Mouse (Mus musculus): ENCODE data around the gene Myo9b.
A peak's percentile ranks its signal among the peaks of the same experiment; 100 is the strongest.
"Not testable (repeated sequence)": the region's sequence is repeated elsewhere in the genome, so short reads cannot be mapped to it uniquely, and the experiment has no call there.

Gene Myo9b

DNA sequence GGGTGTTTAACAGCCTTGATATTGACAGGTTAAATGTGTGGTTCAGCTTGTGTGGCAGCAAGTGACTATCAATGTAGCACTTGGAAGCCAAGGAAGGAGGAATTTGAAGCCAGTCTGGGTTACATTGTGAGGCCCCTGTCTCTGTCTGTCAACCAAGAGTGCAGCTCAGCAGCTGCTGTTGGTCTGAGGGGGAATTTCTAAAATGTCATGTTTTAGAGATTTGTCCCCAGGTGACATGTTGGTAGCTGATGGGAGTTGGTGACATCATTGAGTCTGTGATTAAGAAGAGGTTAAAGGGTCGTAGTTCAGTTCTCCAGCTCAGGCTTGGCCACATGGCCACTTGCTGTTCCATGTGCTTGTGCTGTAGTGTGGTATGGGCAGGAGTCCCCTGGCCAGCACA, 24.9 kb downstream of the Myo9b start:
- DNase-seq, result no peak

DNA sequence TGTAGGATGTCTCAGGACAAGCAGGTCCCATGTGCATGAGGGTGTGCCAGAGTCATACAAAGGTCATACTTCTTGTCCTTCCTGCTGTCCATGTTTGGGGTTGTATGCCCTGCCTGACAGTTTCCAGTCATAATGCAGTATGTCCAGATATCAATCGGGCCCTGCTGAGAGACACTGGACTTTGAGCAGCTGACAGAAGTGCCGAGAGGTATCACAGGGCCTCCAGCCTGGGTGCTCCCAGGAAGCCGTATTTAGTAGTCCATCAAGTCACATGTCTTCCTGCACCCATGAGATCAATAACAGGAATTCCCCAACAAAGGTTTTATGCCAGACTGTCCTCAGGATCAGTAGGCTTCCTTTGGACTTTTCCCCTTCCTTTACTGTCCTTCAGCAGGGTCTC, 27.2 kb downstream of the Myo9b start:
- DNase-seq, result no peak

DNA sequence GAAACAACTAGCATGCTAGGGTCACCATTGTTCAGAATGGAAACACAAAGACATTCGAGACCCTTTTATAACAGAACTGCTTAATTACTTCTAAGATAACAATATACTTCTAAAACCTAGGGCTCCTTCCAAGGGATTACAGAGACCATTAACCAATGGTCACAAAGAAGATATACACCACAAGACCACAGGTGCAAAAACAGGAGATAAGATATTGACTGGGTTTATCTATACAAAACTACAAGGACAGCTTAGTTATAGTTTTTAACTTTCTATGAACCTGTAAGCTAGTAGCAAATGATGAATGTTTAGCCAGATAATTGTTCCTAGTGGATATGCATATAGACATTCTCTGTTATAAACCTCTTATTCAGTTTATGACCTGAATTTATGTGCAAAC, 30.3 kb downstream of the Myo9b start:
- no peak for DNase-seq

DNA sequence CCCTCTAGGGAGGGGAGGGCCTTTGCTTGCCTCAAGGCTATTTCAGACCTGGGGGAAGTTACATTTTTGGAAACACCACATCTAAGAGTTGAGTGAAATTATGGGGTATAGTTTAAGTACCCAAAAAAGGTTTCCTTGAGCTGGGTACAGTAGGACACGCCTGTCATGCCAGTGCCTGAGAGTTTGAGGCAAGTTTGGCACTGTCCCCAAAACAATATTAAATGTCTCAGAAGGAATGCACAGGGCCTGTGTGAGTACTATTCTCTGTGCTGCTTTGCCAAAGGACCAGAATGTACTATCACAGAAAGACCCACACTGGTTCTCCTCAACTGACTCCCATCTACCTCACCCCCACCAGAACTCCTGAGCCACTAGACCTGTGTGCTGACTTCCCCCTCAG, 31.1 kb downstream of the Myo9b start:
- DNase-seq, result no peak

DNA sequence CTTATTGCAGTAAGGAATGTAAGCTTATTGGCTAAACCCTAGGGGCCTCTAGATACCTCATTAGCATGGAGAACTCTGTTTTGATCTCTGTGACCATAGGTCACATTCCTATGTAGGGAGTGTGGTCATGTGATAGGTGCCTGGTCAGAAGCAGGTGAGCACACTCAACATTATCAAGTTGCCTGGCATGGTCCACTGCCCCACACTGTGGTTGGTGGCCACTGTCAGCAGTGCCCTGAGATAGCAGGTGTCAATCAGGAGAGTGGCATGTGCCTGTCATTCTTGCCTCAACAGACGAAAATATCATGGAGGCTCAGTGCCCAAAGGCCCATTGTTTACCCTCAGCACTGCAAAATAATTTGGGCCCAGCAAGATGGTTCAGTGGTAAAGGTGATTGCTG, 33.5 kb downstream of the Myo9b start:
- DNase-seq, result no peak

DNA sequence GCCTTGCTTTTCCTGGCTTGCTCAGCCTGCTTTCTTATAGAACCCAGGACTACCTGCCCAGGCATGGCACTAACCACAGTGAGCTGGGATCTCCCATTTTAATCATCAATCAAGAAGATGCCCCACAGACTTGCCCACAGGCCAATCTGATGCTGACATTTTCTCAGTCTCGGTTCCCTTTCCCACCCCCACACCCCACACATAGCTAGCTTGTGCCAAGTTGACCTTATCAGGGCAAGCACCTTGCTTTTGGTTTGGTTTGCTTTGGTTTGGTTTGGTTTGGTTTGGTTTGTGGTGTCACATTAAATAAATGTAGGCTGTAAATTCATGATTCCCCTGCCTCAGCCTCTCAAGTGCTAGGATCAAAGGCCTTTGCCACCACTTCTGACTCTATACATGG, 34.9 kb downstream of the Myo9b start:
- DNase-seq, result no peak

DNA sequence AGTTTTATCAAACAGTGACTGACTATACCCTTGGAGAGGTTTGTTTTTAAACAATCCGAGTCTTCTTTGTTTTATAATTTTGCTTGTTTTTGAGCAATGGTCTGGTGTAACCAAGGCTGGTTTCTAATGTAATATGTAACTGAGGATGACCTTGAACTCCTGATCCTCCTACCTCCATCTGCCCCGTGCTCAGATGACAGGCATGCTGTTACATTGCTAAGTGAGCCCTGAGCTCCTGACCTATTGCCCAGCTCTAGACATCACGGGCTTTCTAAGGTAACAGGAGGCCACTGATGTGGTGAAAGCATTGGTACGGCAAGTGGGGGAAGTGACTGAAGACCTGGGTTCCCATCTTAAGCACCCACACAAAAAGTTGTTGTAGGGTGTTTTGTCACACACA, 35.4 kb downstream of the Myo9b start:
- DNase-seq, result no peak

DNA sequence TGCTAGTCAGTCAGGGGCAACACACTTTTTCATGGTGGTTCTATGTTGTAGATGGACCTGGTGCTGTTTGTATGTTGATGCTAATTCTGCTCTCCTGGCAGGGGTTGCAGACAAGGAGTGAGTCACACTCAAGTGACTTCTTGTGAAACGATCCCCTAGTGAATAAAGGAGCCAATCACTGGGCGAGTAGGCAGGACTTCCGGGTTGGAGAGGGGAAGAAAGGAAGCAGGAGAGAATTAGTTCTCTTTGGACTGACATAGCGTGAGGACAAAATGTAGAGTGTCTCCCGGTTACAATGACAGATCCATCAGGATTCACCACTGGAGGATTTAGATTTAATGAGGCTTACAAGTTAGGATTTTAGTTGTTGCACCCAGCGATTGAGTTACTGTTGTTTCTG, 37.9 kb downstream of the Myo9b start:
- no peak for DNase-seq

DNA sequence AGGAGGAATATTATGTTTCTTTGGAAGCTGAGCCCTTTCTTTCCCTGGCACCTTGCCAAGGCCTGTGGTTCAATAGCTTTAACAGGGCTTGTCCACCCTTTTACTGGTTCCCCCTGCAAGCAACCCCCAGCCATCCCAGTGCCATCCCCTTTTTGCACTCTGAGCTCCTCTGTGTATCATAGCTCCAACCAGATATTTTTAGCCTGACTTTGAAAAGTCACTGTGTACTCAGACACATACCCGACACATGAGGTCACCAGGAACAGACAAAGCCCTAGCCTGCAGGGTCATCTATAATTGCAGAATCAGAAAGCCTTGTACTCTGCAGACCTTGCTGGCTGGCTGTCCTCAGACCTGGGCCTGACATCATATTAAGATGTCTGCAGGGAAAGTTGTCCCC, 40.2 kb downstream of the Myo9b start:
- no peak for DNase-seq

DNA sequence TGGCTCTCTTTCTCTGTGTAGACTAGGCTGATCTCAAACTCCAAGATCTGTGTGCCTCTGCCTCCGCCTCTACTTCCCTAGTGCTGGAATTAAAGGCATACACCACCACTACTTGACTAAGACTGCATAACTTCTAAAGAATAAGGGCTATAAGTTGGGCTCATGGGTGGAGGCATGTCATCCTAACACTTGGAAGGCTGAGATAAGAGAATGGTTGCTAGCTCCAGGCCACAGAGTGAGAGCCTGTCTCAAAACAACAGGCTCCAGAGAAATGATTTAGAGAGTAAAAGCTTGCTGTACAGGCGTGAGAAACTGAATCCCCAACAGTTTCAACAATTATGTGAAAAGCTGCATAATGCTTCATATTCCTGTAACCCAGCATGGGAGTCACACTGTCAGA, 41.4 kb downstream of the Myo9b start:
- DNase-seq, result no peak

DNA sequence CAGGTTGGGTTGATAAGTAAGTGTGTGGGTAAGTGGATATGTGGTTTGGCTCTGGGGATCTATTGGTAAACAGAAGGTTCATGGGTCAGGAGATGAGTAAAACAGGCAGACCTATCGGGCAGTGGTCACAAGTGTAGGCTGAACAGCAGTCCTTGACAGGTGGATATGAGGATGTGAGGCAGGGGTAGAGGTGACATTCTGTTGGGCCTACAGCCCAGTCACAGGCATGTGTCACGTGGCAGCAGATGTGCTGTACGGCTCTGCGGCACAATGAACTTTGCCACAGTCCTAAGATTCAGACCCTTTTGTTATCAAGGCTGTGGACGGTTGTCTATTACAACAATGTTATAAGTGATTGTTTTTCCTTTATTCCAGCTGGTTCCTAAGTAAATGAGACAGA, 43.5 kb downstream of the Myo9b start:
- DNase-seq, result no peak

DNA sequence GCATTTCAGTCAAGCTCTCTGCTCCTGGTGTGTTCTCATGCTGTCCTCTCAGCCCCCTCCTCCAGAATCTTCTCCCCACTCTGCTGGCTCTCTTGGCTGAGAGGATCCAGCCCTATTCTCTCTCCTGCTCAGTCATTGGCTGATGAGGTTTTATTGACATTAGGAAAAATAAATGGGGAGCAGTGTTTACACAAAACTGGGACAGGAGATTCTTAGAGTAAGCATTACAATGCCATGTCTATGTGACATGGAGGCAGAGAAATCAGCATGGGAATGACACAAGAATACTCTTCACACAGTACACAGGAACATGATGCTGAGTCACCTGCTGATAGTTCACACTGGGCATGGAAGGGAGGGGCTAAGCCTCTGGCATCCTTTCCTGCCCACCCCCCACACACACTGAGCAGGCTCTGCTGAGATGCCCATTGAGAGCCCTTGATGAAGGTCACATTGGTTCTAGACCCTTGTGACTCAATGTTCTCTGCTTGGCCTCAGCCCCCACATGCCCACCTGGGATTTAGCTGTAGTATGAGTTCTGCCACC, 44.0 kb downstream of the Myo9b start:
- DNase-seq, result no peak

DNA sequence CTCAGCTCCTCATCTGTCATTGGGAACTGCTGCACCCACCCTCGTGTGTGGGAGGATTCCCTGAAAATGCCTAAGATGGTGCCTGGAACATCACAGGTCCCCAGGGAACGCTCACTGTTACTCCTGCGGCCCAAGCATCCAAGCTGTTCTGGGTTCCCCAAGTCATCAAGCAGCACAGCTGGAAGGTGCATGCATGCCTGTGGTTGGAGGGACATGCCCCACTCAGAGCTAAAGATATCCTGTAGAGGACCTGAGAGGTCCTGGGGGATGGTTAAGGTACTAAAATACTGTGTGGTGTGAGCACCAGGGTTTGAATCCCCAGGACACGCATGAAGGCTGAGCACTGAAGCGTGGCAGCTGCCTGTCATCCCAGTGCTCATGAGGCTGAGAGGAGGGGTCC, 46.1 kb downstream of the Myo9b start:
- DNase-seq, result not testable (repeated sequence)

DNA sequence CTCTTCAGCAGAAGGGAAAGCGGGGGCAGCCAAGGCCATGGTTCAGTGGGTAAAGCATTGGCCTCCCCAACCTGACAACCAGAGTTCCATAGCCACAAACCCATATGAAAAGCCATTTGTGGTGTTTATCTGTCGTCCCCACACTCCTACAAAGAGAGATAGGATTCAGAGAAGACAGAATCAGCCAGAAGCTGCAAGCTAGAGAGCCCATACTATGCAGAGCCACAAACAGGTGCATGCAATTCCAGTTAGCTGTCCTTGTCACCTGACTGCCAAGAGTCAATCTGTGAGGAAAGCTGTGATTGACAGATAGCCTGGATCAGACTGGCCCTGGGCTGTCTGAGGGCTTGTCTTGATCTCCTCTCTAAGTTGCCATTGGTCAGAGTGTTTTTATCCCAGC, 47.2 kb downstream of the Myo9b start:
- DNase-seq, result not testable (repeated sequence)

DNA sequence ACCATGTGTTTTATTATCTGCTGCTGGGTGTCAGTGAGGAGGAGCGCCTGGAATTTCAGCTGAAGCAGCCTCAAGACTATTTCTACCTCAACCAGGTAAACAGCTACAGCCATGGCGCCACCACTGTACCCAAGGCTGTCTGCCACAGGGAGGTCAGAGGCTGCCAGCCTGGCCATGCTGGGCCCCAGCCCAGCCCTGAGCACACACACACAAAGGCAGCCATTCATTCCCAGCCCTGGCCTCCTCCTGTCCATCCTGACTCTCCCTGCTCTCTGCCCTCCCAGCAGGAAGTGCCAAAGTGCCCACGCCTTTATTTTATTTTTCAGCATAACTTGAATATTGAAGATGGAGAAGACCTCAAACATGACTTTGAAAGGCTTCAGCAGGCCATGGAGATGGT, 50.4 kb downstream of the Myo9b start:
- no peak for DNase-seq

DNA sequence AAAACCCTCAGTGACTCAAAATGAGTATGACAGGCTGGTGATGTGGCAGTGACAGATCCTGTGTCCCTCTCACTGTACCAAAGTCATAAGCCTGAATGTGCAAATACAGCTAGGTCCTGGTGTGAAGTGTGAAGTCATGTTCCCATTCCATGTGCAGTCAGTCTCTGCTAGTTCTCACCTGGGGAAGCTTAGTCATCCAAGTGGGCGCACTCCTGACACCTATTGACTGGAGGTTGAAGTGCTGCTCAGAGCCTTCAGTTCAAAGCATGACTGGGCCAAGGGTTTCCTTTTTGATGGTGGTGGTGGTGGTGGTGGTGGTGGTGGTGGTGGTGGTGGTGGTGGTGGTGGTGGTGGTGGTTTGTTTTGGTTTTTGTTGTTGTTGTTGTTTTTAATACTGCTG, 52.3 kb downstream of the Myo9b start:
- DNase-seq, result peak; percentile 31

DNA sequence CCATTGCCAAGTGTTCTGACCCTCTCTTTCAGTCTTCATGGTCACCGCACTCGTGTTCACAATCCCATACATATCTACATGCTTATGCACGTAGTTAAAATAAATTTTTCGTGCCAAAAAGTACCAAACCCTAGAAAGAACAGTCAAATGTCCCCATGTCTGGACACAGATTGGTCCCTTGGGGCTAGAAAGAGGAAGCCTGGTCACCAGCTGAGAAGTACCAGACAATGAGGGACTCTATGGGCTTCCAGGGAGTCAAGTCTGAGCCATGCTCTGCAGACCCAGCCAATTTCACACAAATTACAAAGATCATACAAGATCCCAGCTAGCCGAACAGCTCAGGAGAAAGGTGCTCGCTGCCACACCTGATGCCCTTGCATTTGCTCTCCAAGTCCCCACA, 65.3 kb downstream of the Myo9b start:
- DNase-seq, result not testable (repeated sequence)

DNA sequence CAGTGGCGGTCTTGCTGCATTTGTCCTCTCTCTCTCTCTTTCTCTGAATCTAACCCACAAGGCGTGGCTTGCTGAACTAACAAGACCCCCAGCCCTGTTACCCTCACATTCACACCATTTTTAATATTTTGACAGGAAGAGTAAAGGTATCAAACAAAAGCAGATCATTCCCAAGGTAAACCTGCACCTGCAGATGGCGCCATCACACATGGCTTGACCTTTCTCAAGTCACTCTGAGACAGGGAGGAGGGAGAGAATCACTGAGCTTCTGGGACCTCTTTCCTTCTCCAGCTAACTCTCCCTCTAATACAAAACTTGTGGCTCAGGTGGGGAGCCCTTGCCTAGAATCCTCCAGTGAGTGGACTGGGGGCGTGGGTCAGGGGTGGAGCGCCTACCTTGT, 68.1 kb downstream of the Myo9b start:
- DNase-seq, result peak; percentile 56

DNA sequence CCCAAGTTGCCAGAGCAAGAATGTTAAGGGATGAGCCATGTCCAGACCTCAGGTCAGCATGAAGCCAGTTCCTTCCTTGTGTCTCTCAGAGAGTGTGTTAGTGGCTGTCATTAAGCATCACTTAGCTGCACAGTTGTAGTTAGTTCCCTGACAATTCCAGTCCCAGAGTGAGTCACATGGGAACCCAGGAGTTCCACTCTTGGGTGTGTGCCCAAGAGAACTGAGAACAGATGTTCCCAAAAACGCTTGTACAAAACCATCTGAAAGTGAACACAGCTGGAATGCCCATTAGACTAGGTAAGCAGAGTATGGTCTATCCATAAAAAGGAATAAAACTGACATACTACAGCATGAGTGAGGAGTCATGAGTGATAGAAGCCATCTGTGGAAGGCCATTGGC, 74.1 kb downstream of the Myo9b start:
- DNase-seq, result no peak

DNA sequence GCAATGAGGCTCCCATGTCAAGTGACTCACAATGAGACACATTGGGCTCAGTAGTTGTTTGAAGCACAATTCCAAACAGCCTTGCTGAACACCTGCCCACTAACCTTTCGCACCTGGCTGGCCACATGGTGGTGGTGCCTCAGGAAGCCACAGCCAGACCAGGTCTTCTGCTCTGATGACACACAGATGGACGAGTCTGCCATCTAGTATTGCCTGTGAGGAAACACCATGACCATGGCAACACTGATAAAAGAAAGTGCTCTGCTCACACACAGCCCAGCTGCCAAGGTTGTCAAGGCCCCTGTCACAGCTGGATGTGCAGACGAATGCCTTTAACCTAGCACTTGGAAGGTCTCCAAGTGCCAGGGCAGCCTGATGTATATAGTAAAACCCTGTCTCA, 78.6 kb downstream of the Myo9b start:
- DNase-seq, result no peak

DNA sequence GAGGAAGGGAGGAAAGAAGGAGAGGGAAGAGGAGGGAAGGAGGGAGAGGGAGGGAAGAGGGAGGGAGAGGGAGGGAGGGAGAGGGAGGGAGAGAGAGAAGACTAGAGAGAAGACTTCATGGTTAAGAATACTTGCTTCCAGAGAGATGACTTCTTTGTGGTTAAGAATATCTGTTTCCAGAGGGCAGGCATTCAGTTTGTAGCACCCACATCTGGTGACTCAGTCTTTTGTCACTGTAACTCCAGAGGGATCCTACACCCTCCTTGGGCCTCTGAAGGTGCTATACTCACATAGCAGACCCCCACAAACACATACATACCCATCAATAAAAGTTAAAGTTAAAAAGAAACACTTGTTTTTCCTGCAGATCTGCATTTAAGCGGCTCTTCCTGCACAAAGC, 79.0 kb downstream of the Myo9b start:
- DNase-seq, result no peak

DNA sequence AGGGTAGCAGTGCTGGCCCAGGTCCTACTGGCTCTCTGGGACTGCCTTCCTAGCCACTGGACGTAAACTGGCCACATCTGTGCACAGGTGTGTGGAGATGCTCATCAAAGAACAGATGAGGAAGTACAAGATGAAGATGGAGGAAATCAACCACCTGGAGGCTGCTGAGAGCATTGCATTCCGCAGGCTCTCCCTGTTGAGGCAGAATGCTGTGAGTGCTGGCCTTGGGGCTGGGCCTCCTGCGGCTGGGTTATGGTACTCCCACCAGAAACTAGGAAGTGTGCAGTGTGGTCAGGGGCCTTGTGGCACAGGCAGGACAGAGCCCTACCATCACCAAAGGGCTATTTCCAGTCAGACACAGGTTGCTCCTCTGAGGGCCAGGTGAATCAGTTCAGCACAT, 85.5 kb downstream of the Myo9b start:
- no peak for DNase-seq

DNA sequence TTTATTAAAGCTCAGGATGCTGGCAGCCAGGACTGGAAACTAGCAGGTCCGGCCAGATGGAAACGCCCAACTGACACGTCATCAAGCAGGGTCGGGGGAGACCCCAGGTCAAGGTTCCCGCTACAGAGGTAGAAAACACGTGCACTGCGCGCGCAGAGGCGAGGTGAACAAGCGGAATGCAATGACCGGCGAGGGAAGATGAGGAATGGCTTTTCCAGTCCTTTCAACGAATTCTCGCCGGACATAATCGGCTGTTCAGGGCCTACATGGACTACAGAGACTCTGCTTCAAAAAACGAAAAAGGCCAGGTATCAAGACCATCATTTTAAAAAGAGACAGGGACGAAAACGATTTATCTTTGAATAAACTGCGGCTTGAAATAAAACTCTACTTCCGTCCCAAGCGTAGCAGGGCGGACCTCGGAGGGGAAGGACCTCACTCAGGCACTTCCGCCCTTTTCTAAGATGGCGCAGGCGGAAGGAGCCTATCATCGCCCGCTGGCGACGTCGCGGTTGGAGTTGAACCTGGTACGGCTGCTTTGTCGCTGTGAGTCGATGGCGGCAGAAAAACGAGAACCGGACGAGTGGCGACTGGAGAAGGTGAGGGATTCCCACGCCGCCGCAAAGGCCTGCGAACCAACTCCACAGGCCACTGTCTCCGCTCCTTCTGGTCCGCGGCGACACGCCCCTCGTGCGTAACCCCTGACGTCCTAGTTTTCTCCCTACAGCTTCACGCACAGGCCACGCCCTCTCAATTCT, 94.4 kb downstream of the Myo9b start, which contains the start of gene Use1:
Gene Use1 (plus strand): TSS at position 78 of the 758 bp plus-strand sequence.
- DNase-seq, result peak; percentile 94

DNA sequence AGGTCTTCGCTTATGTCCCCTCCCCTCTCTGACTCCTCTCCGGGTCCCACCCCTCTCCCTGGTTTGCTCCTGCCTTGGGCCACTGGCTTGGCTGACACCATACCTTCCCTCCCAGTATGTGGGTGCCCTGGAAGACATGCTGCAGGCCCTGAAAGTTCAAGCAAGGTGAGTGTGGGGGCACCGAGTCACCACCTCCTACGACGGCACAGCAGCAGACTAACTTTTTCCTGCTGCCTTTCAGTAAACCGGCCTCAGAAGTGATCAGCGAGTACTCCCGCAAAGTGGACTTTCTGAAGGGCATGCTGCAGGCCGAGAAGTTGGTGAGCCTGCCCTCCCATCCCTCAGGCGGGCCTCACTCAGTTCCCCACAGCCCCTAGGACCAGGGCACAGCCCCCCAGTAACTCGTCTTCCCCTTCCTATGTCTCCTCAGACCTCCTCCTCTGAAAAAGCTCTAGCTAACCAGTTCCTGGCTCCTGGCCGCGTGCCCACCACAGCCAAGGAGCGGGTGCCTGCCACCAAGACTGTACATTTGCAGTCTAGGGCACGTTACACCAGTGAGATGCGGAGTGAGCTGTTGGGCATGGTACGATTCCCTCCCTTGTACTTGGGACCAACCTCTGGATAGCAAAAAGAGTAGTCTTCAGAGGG, 95.1 kb downstream of the Myo9b start:
- DNase-seq, result peak; percentile 32

DNA sequence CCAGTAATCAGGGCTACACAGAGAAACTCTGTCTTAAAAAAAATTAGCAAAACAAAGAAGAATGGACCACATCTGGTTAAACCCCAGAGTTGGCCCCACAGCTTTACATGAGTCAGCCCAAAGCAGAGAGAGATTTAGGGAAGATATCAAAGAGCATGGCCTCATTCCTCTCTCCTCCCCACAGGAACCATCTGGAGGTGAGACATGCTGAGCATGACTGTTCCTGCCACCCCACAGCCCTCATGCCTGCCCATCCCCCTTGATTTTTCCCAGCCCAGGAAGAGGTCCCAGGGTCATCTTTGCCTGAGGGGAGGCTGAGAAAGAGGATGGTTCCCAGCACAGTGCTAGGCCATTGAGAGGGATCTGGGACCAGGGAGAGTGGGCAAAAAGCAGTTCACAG, 95.9 kb downstream of the Myo9b start:
- DNase-seq, result no peak

All from thymus, postnatal 14 days (tissue).